Mouse (Mus musculus) megakaryocyte, embryonic 14.5 days (primary cell): ENCODE measurements around the gene Gpr157.

Experiments used
- FLI1 ChIP-seq: IDR thresholded peaks from 2 replicates; pipeline ENCODE4 v1.6.1; 2012; ENCODE audit warnings: low read length, inconsistent platforms, mixed read lengths
- GATA1 ChIP-seq: IDR thresholded peaks from 3 replicates; pipeline ENCODE4 v1.6.1; 2012; ENCODE audit warnings: mixed read lengths, low read length, inconsistent platforms, borderline replicate concordance

DNA sequence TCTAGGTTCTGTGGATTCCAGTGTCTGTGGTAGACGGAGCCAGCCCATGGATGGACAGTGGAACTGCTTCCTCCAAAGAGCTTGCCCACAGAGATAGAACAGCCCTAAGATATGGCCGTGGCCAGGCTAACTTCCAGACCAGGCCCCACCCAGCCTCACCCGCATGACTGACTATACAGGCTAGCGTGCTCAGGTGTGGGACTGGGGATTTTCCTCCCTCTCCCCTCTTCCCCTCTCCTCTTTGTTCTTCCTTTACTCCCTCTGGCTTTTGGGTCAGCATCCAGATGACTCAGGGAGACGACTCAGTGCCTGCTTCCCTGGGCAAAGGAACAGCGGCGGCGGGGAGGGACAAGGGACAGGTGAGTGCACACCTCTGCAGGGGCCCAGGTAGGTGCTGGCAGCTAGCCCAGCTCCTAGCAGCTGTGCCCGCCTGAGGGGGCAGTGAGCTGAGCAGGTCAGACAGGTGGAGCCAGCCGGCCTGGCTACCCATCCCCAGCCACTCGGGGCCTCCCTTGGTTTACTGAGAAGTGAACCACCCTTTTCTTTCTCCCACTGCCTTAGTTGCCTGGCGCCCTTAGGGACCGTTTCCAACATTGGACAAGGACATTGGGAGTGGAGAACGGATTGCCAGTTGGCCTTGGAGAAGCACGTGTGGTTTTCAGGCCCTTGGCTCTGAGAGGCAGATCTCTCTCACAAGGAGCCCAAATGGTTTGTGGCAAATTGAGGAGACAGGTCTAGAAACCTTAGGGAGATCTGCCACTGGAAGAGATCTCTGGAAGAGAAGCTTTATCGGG, 25.5 kb upstream of the Gpr157 start:
- TF ChIP-seq GATA1 (no peak), FLI1 (no peak)
